Mouse (Mus musculus) spleen, postnatal 36 days (tissue): ENCODE data around the gene Mroh8.
"Not testable (repeated sequence)": the region's sequence is repeated elsewhere in the genome, so short reads cannot be mapped to it uniquely, and the experiment has no call there.

ENCODE experiments used
- DNase-seq, 2 experiments: peaks; one replicate each; pipeline ENCODE4 v3.0.0; 2022; ENCODE audit warnings: low spot score in 2 of 2, mixed read lengths in 1 of 2

Gene Mroh8

GRCm38 (mm10) chr2:157288996-157289395 is 9.6 kb upstream of the Mroh8 start:
- DNase-seq, result no peak

- peak; percentile 28 to 37 for DNase-seq
These were observed 8.2 kb upstream of the Mroh8 start for GRCm38 (mm10) chr2:157287542-157287941.

- DNase-seq, result no peak
These were observed 4.0 kb upstream of the Mroh8 start for GRCm38 (mm10) chr2:157283321-157283720.

- DNase-seq, result peak; percentile 96
These were observed 483 bp downstream of the Mroh8 start, which contains the start of gene Rpn2 for GRCm38 (mm10) chr2:157278717-157279415. Gene Rpn2, plus strand, starts transcription at chr2:157279017.

- DNase-seq, result no peak
These were observed 15.5 kb downstream of the Mroh8 start for GRCm38 (mm10) chr2:157263832-157264231.

- no peak for DNase-seq
These were observed 16.2 kb downstream of the Mroh8 start for GRCm38 (mm10) chr2:157263101-157263500.

GRCm38 (mm10) chr2:157262506-157262905 is 16.8 kb downstream of the Mroh8 start:
- DNase-seq, result no peak

GRCm38 (mm10) chr2:157261930-157262329 is 17.4 kb downstream of the Mroh8 start:
- no peak for DNase-seq

GRCm38 (mm10) chr2:157259720-157260119 is 19.6 kb downstream of the Mroh8 start:
- peak; percentile 41 for DNase-seq

GRCm38 (mm10) chr2:157248111-157248510 is 31.2 kb downstream of the Mroh8 start:
- DNase-seq, result no peak

- no peak for DNase-seq
These were observed 33.7 kb downstream of the Mroh8 start for GRCm38 (mm10) chr2:157245603-157246002.

GRCm38 (mm10) chr2:157245001-157245400 is 34.3 kb downstream of the Mroh8 start:
- no peak for DNase-seq

GRCm38 (mm10) chr2:157235946-157236345 is 43.4 kb downstream of the Mroh8 start:
- no peak for DNase-seq

GRCm38 (mm10) chr2:157221916-157222315 is 57.4 kb downstream of the Mroh8 start:
- not testable (repeated sequence) for DNase-seq

- no peak for DNase-seq
These were observed 59.2 kb downstream of the Mroh8 start for GRCm38 (mm10) chr2:157220108-157220507.

GRCm38 (mm10) chr2:157211731-157212130 is 67.6 kb downstream of the Mroh8 start:
- no peak for DNase-seq

- peak; percentile 89 to 92 for DNase-seq
These were observed 74.8 kb downstream of the Mroh8 start, which contains the start of gene Rbl1 for GRCm38 (mm10) chr2:157204366-157205218. Gene Rbl1, minus strand, starts transcription at chr2:157204534.

- peak; percentile 37 to 57 for DNase-seq
These were observed 75.6 kb downstream of the Mroh8 start for GRCm38 (mm10) chr2:157203459-157204365.

- DNase-seq, result no peak
These were observed 76.3 kb downstream of the Mroh8 start for GRCm38 (mm10) chr2:157203026-157203425.

- no peak for DNase-seq
These were observed 77.0 kb downstream of the Mroh8 start for GRCm38 (mm10) chr2:157202361-157202760.

GRCm38 (mm10) chr2:157201081-157201830 is 78.1 kb downstream of the Mroh8 start:
- DNase-seq, result peak; percentile 64 to 66
